8 mouse cellular contexts compared by ENCODE assay signal in the genomic region with DNA sequence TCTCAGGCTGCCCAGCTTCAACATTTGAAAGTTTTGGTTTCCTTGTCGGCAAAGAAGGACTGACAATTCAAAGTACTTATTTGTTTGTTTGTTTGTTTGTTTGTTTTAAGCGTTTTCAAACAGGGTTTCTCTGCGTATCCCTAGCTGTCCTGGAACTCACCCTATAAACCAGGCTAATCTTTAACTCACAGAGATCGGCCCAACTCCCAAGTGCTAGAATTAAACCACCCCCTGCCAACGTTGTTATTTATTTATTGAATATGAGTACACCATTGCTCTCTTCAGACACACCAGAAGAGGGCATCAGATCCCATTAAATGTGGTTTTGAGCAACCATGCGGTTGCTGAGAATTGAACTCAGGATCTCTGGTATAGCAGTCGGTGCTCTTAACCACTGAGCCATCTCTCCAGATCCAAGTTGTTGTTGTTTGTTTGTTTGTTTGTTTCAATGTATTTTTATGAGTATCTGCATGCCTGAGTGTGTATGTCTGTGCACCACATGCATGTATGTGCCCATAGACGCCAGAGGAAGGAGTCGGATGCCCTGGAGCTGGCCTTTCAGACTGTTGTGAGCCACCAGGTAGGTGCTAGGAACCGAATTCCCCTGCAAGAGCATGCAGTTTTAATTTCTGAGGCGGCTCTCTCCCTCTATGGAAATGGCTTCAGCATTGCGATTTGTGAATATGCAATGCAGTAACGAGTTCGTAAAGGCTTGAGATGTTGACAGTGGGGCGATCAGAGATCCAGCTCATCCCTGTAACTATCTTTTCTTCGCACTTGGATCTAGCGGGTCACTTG. TPM values are rescaled to one million over a fixed set of nuclear protein-coding genes. Genes with fewer than 3 reads are reported as not detected.
A peak's percentile ranks its signal among the peaks of the same experiment; 100 is the strongest.
DNase-seq lines count a peak whose midpoint lies in the region; ATAC-seq and TF ChIP-seq lines count a peak whose summit lies in the region.

Gene Anapc7, plus strand, starts transcription at position 423 of the 798 bp plus-strand sequence.

- H3K4me3 ChIP-seq in lung, adult 2 months (replicated peaks; ENCODE audit: extremely low read depth, low read depth, low read length) = peak within 1 kb of the TSS; percentile 89
- peak within 1 kb of the TSS; percentile 87 for H3K4me3 ChIP-seq in intestine, embryonic 15.5 days (replicated peaks)
- peak within 1 kb of the TSS; percentile 86 for H3K4me3 ChIP-seq in macrophage (ENCODE audit: inconsistent target)

- no peaks in the 10 kb centered on the region for H3K4me1 ChIP-seq in lung, adult 2 months (ENCODE audit: control insufficient read depth, insufficient read depth, low read length)
- peaks cover 6% of the 10 kb centered on the region; the same call in 1 of the 2 replicates for H3K4me1 ChIP-seq in intestine, embryonic 15.5 days (replicated peaks)

- H3K27me3 ChIP-seq in intestine, embryonic 15.5 days (replicated peaks) = no peaks in the 10 kb centered on the region

- DNase-seq in lung, adult 2 months = no peak
- no peak for DNase-seq in lung, postnatal 14 days
- no peak for DNase-seq in adrenal gland, postnatal 25 days
- no peak for DNase-seq in gastrocnemius, postnatal 14 days
- DNase-seq in cerebellum, postnatal 14 days = no peak
- DNase-seq in cerebellum, adult 9-10 months = no peak

- no peaks in the 10 kb centered on the region for H3K36me3 ChIP-seq in intestine, embryonic 15.5 days
- H3K36me3 ChIP-seq in macrophage (ENCODE audit: inconsistent target) = no peaks in the 10 kb centered on the region

- H3K4me2 ChIP-seq in intestine, embryonic 15.5 days (replicated peaks) = peak within 1 kb of the TSS; percentile 86

- ATAC-seq in intestine, embryonic 15.5 days = peak; percentile 34

- H3K79me2 ChIP-seq in macrophage (ENCODE audit: inconsistent target) = peaks cover 41% of the 10 kb centered on the region

- intact Hi-C loops in gastrocnemius, postnatal 14 days (cut with DNase I; ENCODE audit: low total_unique reads) = no loop called here

- no peaks in the 10 kb centered on the region for H3K9me3 ChIP-seq in intestine, embryonic 15.5 days

- TF ChIP-seq POLR2A in lung, adult 2 months (IDR thresholded peaks at IDR 0.05; ENCODE audit: borderline replicate concordance, extremely low read depth, low read depth, low read length) = no peak

- H3K9ac ChIP-seq in intestine, embryonic 15.5 days = peak within 1 kb of the TSS; percentile 97

- WGBS in lung, adult 2 months = 13% methylated on average over 17 of the region's 17 CpGs
- WGBS in intestine, embryonic 15.5 days = 17% methylated on average over 17 of the region's 17 CpGs
- WGBS in macrophage (ENCODE audit: missing documents) = 19% methylated on average over 17 of the region's 17 CpGs

- TF ChIP-seq CTCF in lung, adult 2 months (IDR thresholded peaks at IDR 0.05; ENCODE audit: insufficient read depth, low read length) = no peak

- peak within 1 kb of the TSS; percentile 85 for H3K27ac ChIP-seq in intestine, embryonic 15.5 days
- H3K27ac ChIP-seq in macrophage = peak within 1 kb of the TSS; percentile 87

RNA-seq across cellular contexts. Expression of gene Anapc7, which starts in this region (rescaled TPM):
- 17.9 and 20.5 TPM in 2 replicates for polyA plus RNA-seq in lung, adult 2 months (2012; rRNA removed)
- 43.6 and 46.0 TPM in 2 replicates for total RNA-seq in adrenal gland, postnatal 25 days (2021)
- 10 to 100 TPM; 16.6 to 18.1 TPM for total RNA-seq in gastrocnemius, postnatal 14 days (2021)
- polyA plus RNA-seq in intestine, embryonic 15.5 days (2015; fragmentation: Nextera tagmentation; extraction: Ambion mirVana) = 35.2 and 38.3 TPM in 2 replicates
- 10 to 100 TPM; 24.4 to 61.6 (median 37.0) TPM for total RNA-seq in macrophage (2018; cell fraction: chromatin; rRNA removed)
- 10 to 100 TPM; 16.6 to 27.6 (median 21.9) TPM for total RNA-seq in macrophage (2018; cell fraction: cytosol; rRNA removed)
- total RNA-seq in macrophage (2018; cell fraction: nucleus; rRNA removed) = 10 to 100 TPM; 15.7 to 48.8 (median 28.5) TPM
- polyA plus RNA-seq in macrophage (2018) = 25.3 to 29.1 TPM (median 26.9 TPM) in 3 replicates
